In the genomic region with DNA sequence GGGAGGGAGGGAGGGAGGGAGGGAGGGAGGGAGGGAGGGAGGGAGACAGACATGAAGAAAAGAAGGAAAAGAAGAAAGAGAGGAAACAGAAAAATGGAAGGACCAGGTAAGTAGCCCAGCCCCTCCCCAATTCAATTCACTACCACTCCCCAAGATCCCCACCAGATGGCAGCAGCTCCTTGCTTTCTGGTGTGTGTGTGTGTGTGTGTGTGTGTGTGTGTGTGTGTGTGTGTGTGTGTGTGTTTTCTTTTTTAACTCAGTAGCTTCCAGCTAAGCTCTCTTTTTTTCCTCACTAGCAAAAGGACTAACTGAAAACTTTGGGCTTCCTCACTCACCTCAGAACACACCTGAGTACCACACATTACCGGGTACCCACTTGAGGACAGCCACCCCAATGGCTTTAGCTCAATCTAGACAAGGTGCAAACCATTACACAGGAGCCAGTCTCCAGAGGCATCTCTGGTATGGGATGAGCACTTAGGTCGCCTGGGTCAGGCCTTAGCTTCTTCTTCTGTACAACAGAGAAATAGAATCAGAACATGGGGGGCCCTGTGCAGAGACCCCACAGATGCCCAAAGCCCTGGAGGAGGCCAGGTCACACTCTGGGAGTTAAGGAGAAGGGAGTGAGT, we compare ENCODE assay signal across 9 mouse cellular contexts.
DNase-seq lines count a peak whose midpoint lies in the region; ATAC-seq and TF ChIP-seq lines count a peak whose summit lies in the region.
"Had no signal": no experiment of that assay in that cellular context is flagged by ENCODE, and none has a peak within 500 bp of the region (broad histone marks: within the 10 kb centered on the region; RNA-seq: fewer than 3 reads in every experiment).

No protein-coding gene starts in this region.

- H3K4me2 ChIP-seq in hindbrain, embryonic 12.5 days (replicated peaks) = no peak overlapping the region
- H3K4me2 ChIP-seq in liver, postnatal 0 days (ENCODE audit: low read depth, low read length) = no peak overlapping the region
- H3K4me2 ChIP-seq: limb, embryonic 15.5 days had no signal

- H3K27me3 ChIP-seq in hindbrain, embryonic 10.5 days (ENCODE audit: insufficient read depth, poor library complexity, severe bottlenecking) = no peaks in the 10 kb centered on the region
- no peaks in the 10 kb centered on the region for H3K27me3 ChIP-seq in hindbrain, embryonic 12.5 days
- no peaks in the 10 kb centered on the region for H3K27me3 ChIP-seq in liver, postnatal 0 days (ENCODE audit: insufficient read depth, low read length)
- H3K27me3 ChIP-seq: limb, embryonic 15.5 days had no signal

- WGBS in hindbrain, embryonic 10.5 days = 60% methylated on average over 2 of the region's 2 CpGs
- 54% methylated on average over 2 of the region's 2 CpGs for WGBS in hindbrain, embryonic 12.5 days
- WGBS in liver, postnatal 0 days (ENCODE audit: insufficient replicate concordance) = 56% methylated on average over 2 of the region's 2 CpGs
- 46% methylated on average over 2 of the region's 2 CpGs for WGBS in olfactory bulb, adult 2 months

- TF ChIP-seq CTCF in liver, postnatal 0 days (IDR thresholded peaks at IDR 0.05; ENCODE audit: low read depth) = peak; percentile 84
- TF ChIP-seq CTCF in olfactory bulb, adult 2 months (IDR thresholded peaks at IDR 0.05; ENCODE audit: insufficient read depth, low read depth, low read length) = peak; percentile 20; the same call in 1 of the 2 replicates

- no peak for TF ChIP-seq EP300 in liver, postnatal 0 days (IDR thresholded peaks at IDR 0.05; ENCODE audit: low read depth)

- H3K27ac ChIP-seq in hindbrain, embryonic 10.5 days = no peak overlapping the region
- H3K27ac ChIP-seq in hindbrain, embryonic 12.5 days = no peak overlapping the region
- no peak overlapping the region for H3K27ac ChIP-seq in liver, postnatal 0 days (ENCODE audit: low read depth)
- H3K27ac ChIP-seq in olfactory bulb, adult 2 months (ENCODE audit: insufficient read depth, low read depth, low read length) = no peak overlapping the region
- H3K27ac ChIP-seq: limb, embryonic 15.5 days had no signal

- peak; percentile 60 for DNase-seq in hindbrain, embryonic 10.5 days (ENCODE audit: low spot score)
- peak; percentile 80 for DNase-seq in NIH3T3 (ENCODE audit: low read depth)
- peak; percentile 58 for DNase-seq in embryo, embryonic 11 days
- DNase-seq in induced T-regulatory cell, adult 2 months (ENCODE audit: low read depth) = peak; percentile 79
- peak; percentile 68 for DNase-seq in liver, postnatal 0 days
- DNase-seq in yolk sac, embryonic 10.5 days (ENCODE audit: low spot score) = peak; percentile 50

- H3K36me3 ChIP-seq in hindbrain, embryonic 10.5 days = no peaks in the 10 kb centered on the region
- H3K36me3 ChIP-seq in hindbrain, embryonic 12.5 days = no peaks in the 10 kb centered on the region
- H3K36me3 ChIP-seq in liver, postnatal 0 days (replicated peaks; ENCODE audit: insufficient read depth, low read length) = no peaks in the 10 kb centered on the region
- H3K36me3 ChIP-seq: limb, embryonic 15.5 days had no signal

- ATAC-seq in hindbrain, embryonic 12.5 days (ENCODE audit: low FRiP score) = no peak
- no peak for ATAC-seq in liver, postnatal 0 days

- no peak for TF ChIP-seq POLR2A in olfactory bulb, adult 2 months (IDR thresholded peaks at IDR 0.05; ENCODE audit: insufficient read depth, low read depth, low read length)

- no peak overlapping the region for H3K9ac ChIP-seq in hindbrain, embryonic 12.5 days
- 0 out of 2 replicates have a peak overlapping the region, but pooled peaks have one; percentile 11 for H3K9ac ChIP-seq in liver, postnatal 0 days (replicated peaks)
- H3K9ac ChIP-seq: limb, embryonic 15.5 days had no signal

- no peaks in the 10 kb centered on the region for H3K9me3 ChIP-seq in hindbrain, embryonic 10.5 days
- H3K9me3 ChIP-seq in hindbrain, embryonic 12.5 days (replicated peaks) = no peaks in the 10 kb centered on the region
- no peaks in the 10 kb centered on the region for H3K9me3 ChIP-seq in liver, postnatal 0 days (ENCODE audit: low read length)
- H3K9me3 ChIP-seq: limb, embryonic 15.5 days had no signal

- H3K4me3 ChIP-seq in hindbrain, embryonic 10.5 days = no peak overlapping the region
- H3K4me3 ChIP-seq in hindbrain, embryonic 12.5 days = no peak overlapping the region
- no peak overlapping the region for H3K4me3 ChIP-seq in liver, postnatal 0 days (ENCODE audit: low read depth, low read length)
- no peak overlapping the region for H3K4me3 ChIP-seq in olfactory bulb, adult 2 months (ENCODE audit: insufficient read depth, low read depth, low read length)
- H3K4me3 ChIP-seq: limb, embryonic 15.5 days had no signal

- peaks cover 18% of the 10 kb centered on the region for H3K4me1 ChIP-seq in hindbrain, embryonic 10.5 days (replicated peaks)
- H3K4me1 ChIP-seq in hindbrain, embryonic 12.5 days = no peaks in the 10 kb centered on the region
- H3K4me1 ChIP-seq in liver, postnatal 0 days (ENCODE audit: insufficient read depth) = peaks cover 21% of the 10 kb centered on the region
- 0 out of 2 replicates have a peak, but pooled peaks cover 2% of the 10 kb centered on the region for H3K4me1 ChIP-seq in olfactory bulb, adult 2 months (ENCODE audit: control insufficient read depth, insufficient read depth, low read length)
- H3K4me1 ChIP-seq: limb, embryonic 15.5 days had no signal
